Mouse (Mus musculus): ENCODE results near the gene Fam214b.

DNA sequence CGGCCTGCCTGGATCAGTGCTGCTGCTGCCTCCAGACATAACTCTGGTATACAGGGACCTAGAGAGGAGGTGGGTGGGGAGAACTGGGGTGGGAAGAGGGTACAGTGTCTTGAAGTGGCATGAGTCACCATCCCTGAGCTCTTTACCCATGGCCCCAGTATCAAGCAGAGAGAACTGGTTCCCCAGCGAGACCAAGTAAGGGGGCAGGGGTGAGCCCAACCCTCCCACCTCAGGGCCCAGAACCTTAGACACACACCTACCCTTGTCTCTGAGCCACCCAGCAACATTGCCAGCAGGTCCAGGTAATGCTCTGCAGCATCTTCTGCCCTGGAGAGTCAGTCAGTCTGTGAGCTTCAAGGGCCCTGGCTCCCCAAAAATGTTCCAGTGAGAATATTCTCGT lies 41.1 kb downstream of the Fam214b start:
- TF ChIP-seq CTCF (IDR thresholded peaks at IDR 0.05; ENCODE audit: low read depth, low read length) (no peak), POLR2A (IDR thresholded peaks at IDR 0.05; ENCODE audit: borderline replicate concordance, low read depth, low read length) (no peak)

Data from bone marrow macrophage, adult 2 months (primary cell).